Mouse (Mus musculus) frontal cortex, postnatal 36 days (tissue): ENCODE results near the gene Gm20721.
A peak's percentile ranks its signal among the peaks of the same experiment; 100 is the strongest.

Experiments used
- DNase-seq, 2 experiments: peaks; one replicate each; pipeline ENCODE4 v3.0.0; 2022; ENCODE audit warnings: low spot score in 2 of 2

Gm20721 gene

GRCm38 (mm10) chr2:174297851-174298250 lies 48.7 kb downstream of the Gm20721 start:
- no peak for DNase-seq

- peak in 1 of 2 experiments; percentile 33 for DNase-seq
Observed at GRCm38 (mm10) chr2:174297086-174297571, 49.4 kb downstream of the Gm20721 start.

- DNase-seq = no peak
Observed at GRCm38 (mm10) chr2:174295900-174296465, 50.5 kb downstream of the Gm20721 start.

DNA sequence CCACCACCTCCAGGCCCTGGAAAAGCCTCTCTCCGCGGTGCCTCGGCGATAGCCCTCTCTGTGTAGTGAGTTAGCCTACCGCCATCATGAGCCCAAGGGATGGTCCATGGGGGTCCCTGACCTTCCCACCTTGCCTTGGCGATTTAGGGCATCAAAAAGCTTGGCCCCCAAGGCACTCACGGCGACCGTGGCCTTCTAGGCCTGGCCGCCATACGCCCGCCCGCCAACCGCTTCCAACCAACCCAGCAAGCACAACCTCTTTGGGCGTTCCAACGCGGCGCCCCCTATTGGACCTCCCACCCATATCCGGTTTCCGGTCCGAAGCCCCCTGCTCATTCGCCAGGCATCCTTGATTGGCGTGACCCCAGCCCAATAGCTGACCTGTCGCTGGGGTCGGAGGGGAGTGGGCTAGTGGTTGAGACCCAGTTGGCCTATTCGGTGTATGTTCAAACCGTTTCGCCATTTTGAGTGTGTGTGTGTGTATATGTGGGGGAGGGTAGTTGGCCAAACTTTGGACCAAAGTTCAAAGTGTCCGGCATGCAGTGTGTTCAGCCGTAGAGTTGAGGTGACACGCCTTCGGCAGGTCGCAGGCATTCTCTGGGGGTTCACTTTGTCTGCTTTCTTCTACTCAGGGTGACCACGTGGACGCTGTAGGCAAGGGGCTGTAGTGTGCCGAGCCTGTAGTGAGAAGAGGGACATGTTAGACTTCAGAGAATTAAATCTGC lies 51.2 kb downstream of the Gm20721 start:
- peak; percentile 39 to 62 for DNase-seq

DNA sequence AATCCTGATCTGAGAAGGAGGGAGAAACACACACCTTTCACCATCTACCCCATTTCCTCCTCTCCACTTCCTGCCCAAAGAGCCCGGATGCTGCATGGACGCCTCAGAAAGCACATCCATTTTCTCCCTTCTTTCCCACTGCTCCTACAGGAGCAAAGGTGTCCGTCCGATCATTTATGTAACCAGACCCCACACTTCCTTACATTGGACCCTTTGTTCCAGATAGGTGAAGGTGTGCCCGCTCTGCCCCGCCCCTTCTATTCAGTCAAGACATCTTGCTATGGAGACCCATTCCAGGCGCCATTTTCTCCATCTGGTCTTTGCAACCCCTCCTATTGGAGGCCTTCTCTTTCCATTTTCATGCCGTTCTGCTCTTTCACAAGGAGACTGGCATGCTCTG lies 52.1 kb downstream of the Gm20721 start:
- no peak for DNase-seq

DNA sequence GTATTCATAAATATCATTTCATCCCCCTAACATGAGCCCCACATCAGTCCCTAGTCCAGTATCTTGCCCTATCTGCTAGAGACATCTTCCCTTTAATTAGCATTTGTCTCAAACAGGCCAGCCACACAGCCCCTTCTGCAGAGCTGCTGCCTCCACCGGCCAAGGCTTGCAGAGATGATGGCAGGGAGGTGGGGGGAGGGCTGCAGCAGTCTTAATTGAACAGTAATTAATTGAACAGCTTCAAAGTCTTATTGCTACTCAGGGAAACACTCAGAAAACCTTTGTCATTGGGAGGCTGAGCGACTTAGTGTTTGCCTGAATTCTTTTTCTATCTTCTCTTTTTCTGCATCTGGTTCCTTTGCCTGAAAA lies 54.9 kb downstream of the Gm20721 start:
- DNase-seq = no peak

DNA sequence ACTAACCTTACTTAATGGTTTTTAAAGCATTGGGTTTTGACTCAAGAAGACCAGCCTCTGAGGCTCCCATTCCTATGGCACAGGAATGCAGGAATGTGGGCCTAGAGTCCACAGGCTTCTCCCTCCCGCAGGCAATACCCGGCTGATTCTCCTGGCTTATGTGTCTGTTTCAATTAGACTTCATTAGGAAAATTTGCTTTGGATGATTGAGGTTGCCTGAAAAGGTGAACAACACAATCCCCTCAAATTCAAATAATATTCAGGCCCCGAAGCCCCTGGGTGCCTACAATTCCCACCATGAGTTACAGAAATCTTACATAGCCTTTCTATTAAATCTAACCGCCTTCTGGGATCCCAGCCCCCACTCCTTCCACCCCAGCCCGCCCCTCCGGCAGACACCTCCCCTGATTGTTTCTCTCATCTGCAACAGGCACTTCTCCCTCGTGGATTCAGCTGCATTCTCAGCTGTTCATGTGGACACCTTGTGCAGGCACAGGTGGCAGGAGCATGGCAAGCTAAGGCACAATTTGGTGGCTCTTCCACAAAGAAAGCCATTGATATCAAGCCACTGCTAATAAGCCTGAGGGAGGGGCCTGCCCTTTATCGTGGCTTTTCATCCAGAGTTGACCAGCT lies 55.4 kb downstream of the Gm20721 start:
- no peak for DNase-seq

DNA sequence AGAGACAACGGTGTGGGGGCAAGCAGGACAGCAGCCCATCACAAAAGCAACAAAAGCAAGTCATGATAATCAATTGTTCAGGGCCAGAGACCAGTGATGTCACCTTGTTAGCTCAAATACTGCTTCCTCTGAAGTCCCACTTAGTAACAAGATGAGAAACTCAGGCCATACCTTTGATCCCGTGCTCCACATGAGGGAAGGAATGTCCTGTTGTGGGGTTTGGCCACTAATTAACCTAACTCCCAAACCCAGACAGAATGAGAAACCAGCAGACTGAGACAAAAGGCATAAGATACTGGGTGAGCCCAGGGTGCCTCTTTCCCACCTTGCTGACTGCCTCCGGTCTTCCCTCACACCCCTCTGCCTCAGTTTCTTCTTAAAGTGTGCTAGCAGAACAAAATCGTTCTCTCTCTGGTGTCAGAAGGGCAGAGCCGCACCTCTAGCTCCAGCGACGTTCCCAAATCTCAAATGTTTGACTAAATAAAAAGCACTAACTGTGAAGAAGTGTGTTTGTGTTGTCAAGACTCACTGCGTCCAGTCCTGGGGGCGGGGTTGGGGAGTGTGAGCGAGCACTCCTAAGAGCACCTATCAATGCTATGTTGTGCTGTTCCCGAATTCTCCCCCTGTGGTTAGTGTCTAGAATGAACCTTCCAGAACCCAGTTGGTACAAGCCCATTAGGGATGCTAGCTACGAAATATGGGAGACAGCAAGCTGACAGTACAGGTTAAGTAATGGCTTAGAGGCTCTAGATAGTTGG lies 57.7 kb downstream of the Gm20721 start:
- no peak for DNase-seq

- DNase-seq = no peak
Observed at GRCm38 (mm10) chr2:174287921-174288320, 58.6 kb downstream of the Gm20721 start.

DNA sequence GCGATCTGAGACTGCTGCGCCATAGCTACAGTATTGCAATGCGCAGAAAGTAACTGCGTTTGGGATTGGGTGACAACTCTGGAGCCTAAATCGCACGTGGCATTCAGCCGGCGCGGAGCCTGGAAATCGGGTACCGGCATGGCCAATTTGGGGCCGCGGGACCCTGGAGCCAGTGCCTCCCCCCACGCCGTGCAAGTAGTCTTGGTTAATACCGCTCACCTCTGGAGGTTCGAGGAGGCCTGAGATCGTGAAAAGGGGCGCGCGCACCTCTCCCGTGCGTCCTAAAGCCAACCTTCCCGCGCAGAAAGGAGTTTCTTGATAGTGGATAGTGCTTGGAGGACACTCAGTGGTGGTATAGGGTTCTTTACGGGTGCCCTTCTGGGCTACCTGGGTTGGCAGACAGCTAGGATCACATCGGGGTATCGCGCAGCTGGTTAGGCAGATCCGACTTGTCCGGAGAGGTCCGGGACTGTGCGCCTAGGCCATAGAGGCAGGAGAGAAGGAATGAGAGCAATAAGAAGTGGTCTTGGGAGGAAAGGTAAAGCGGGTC lies 60.5 kb downstream of the Gm20721 start:
- no peak for DNase-seq

DNA sequence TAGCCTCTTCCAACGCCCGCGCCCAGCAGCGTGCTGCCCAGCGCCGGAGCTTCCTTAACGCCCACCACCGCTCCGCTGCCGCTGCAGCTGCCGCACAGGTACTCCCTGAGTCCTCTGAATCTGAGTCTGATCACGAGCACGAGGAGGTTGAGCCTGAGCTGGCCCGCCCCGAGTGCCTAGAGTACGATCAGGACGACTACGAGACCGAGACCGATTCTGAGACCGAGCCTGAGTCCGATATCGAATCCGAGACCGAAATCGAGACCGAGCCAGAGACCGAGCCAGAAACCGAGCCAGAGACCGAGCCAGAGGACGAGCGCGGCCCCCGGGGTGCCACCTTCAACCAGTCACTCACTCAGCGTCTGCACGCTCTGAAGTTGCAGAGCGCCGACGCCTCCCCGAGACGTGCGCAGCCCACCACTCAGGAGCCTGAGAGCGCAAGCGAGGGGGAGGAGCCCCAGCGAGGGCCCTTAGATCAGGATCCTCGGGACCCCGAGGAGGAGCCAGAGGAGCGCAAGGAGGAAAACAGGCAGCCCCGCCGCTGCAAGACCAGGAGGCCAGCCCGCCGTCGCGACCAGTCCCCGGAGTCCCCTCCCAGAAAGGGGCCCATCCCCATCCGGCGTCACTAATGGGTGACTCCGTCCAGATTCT lies 61.6 kb downstream of the Gm20721 start:
- DNase-seq = no peak

DNA sequence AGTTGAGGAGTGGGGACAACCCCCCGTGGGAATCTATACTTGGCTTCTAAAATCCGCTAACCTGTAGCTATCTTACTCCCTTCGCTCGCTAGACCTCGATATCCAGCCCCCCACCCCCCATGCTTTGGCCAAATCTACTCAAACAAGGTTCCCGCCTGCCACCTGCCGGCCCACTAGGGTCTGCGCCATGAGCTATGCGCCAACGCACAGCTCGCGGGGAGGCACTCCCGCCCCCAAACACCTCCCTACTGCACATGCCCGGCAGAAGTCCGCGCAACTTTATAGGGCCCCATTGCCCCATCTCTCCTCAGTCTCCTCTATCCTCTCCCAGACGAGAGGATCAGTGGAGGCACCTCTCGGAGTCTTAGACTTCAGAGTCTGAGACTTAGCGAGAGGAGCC lies 62.5 kb downstream of the Gm20721 start, which contains the start of gene Gnas:
Gene Gnas, plus strand, starts transcription at position 310 of the 400 bp plus-strand sequence.
- DNase-seq = no peak

GRCm38 (mm10) chr2:174283341-174283740 lies 63.2 kb downstream of the Gm20721 start:
- DNase-seq = no peak
